Mouse (Mus musculus): ENCODE data around the gene Tmem151b. TPM values are rescaled to one million over a fixed set of nuclear protein-coding genes. Genes with fewer than 3 reads are reported as not detected.
A peak's percentile ranks its signal among the peaks of the same experiment; 100 is the strongest.

Gene Tmem151b
- polyA plus RNA-seq, 1 experiment from 2014 or later, result 1.7 TPM

DNA sequence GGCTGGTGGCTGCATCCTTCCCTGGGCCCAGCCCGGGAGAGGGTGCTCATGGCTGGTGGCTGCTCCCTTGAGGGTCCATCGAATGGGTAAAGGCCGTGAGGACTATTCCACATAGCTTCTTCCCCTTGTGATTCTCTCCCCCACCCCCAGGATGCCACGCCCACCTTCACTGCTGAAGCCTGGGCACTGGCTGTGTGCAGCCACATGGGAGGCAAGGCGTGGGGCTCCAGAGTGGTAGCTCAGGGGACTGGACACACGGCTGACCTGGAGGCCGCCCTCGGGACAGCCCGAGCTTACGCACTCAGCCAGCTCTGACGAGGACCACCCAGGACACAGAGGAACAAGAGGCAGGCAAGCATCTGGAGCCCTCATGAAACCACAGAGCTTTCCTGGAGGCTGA lies 29.3 kb downstream of the Tmem151b start:
- peaks cover 45% of the 10 kb centered on the region for H3K36me3 ChIP-seq
- no peak overlapping the region for H3K4me3 ChIP-seq
- H3K27ac ChIP-seq, result peak overlapping the region; percentile 52; the same call in 1 of the 2 replicates
- no peaks in the 10 kb centered on the region for H3K9me3 ChIP-seq
- peaks cover 18% of the 10 kb centered on the region for H3K27me3 ChIP-seq (ENCODE audit: insufficient read depth, poor library complexity, severe bottlenecking)
- DNase-seq (ENCODE audit: low spot score), result no peak
- peaks cover 67% of the 10 kb centered on the region for H3K4me1 ChIP-seq
- WGBS, result 80% methylated on average over 11 of the region's 11 CpGs

DNA sequence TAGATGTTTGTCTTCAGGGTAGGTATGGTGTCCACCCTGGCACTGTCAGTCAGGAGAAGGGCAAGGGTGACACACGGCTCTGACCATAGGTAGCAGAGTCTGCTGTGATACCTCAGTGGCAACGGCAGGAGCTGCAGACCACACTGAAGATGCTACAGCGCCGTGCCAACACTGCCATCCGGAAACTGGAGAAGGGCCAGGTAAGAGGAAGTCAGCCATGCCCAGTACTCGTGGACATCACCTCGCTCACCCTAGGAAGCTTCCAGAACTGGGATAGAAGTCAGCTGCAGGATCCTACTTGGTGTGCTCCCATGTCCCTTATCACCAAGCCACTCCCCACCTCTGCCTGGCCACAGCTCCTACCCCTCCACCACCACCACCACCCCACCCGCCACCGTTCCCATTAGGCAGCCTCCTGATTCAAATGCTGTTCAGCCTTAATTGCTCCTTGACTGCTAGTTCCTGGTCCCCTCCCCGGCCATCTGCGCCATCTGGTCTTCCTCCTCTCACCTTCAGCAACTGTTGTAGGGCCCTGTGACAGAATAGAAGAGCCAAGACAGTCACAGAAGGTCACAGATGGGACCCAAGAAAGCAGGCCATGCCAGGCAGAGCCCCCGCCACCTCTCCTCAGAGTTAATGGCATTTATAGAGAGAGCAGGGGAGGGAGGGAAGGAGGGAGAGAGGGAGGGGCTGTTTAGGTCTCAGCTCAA lies 30.6 kb downstream of the Tmem151b start:
- 77% methylated on average over 12 of the region's 12 CpGs for WGBS
- Histone ChIP-seq H3K4me3 (no peak overlapping the region), H3K27me3 (ENCODE audit: insufficient read depth, poor library complexity, severe bottlenecking) (peaks cover 5% of the 10 kb centered on the region; the same call in 1 of the 2 replicates), H3K36me3 (peaks cover 45% of the 10 kb centered on the region), H3K9me3 (no peaks in the 10 kb centered on the region), H3K27ac (no peak overlapping the region), H3K4me1 (peaks cover 73% of the 10 kb centered on the region)
- no peak for DNase-seq (ENCODE audit: low spot score)

GRCm38 (mm10) chr17:45517549-45518215 lies 31.8 kb downstream of the Tmem151b start:
- 90% methylated on average over 28 of the region's 28 CpGs for WGBS

GRCm38 (mm10) chr17:45517135-45517534 lies 32.3 kb downstream of the Tmem151b start:
- no peak overlapping the region for H3K4me3 ChIP-seq
- no peak overlapping the region for H3K27ac ChIP-seq
- H3K27me3 ChIP-seq (ENCODE audit: insufficient read depth, poor library complexity, severe bottlenecking), result no peaks in the 10 kb centered on the region
- peaks cover 50% of the 10 kb centered on the region for H3K36me3 ChIP-seq
- DNase-seq (ENCODE audit: low spot score), result no peak
- H3K9me3 ChIP-seq, result no peaks in the 10 kb centered on the region
- 91% methylated on average over 21 of the region's 21 CpGs for WGBS
- H3K4me1 ChIP-seq, result peaks cover 58% of the 10 kb centered on the region

More at GRCm38 (mm10) chr17:45517549-45518215, 31.8 kb downstream of the Tmem151b start:
- H3K9me3 ChIP-seq, result no peaks in the 10 kb centered on the region
- H3K27ac ChIP-seq, result no peak overlapping the region
- H3K4me3 ChIP-seq, result no peak overlapping the region
- no peak for DNase-seq (ENCODE audit: low spot score)
- no peaks in the 10 kb centered on the region for H3K27me3 ChIP-seq (ENCODE audit: insufficient read depth, poor library complexity, severe bottlenecking)
- peaks cover 50% of the 10 kb centered on the region for H3K36me3 ChIP-seq
- H3K4me1 ChIP-seq, result peaks cover 63% of the 10 kb centered on the region

GRCm38 (mm10) chr17:45516488-45516887 lies 33.0 kb downstream of the Tmem151b start:
- H3K4me1 ChIP-seq, result peaks cover 54% of the 10 kb centered on the region
- H3K4me3 ChIP-seq, result no peak overlapping the region
- H3K27me3 ChIP-seq (ENCODE audit: insufficient read depth, poor library complexity, severe bottlenecking), result no peaks in the 10 kb centered on the region
- 40% methylated on average over 8 of the region's 8 CpGs for WGBS
- peak; percentile 90 for DNase-seq (ENCODE audit: low spot score)
- H3K36me3 ChIP-seq, result peaks cover 51% of the 10 kb centered on the region
- H3K27ac ChIP-seq, result no peak overlapping the region
- H3K9me3 ChIP-seq, result no peaks in the 10 kb centered on the region

DNA sequence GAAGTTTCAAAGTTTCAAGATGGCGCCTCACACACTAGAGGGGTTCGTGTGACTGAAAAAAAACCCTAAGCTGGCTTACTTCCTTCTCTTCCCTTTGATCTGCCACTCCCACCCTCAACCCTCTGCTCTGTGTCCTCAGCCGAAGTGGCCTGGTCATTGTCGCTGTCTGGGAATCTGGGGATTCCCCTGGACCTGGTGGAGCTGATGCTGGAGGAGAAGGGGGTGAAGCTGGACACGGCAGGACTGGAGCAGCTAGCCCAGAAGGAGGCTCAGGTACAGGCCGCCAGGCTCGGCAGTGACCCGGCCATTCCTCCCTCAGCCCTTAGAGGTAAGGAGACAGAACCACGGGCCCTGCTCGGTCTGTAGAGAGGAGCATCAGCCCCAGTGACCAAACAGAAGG lies 33.7 kb downstream of the Tmem151b start:
- Histone ChIP-seq H3K36me3 (peaks cover 53% of the 10 kb centered on the region), H3K27ac (no peak overlapping the region)
- 79% methylated on average over 10 of the region's 10 CpGs for WGBS

DNA sequence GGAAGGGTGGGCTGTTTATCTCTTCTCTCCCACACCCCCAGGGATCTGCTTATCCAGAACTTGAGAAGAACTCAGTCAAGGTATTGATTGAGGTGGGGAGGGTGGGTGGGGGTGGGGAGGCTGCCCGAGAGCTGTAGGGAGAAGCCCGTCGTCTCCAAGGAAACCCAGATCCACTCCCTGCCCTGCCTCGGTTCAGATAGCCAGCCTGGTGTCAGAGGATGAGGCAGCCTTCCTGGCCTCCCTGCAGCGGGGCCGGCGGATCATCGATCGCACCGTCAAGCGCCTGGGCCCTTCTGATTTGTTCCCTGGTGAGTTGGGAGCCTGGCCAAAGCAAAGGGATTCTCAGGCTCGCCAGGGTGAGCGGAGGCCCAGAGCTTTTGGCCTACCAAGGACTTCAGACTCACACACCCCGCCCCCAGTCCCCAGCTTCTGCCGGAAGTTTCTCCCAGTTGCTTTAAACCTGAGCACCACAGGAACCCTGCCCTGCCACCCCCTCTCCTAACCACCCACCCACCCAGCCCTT lies 34.2 kb downstream of the Tmem151b start:
- DNase-seq (ENCODE audit: low spot score), result no peak
- Histone ChIP-seq H3K9me3 (no peaks in the 10 kb centered on the region), H3K27ac (no peak overlapping the region), H3K27me3 (ENCODE audit: insufficient read depth, poor library complexity, severe bottlenecking) (no peaks in the 10 kb centered on the region), H3K36me3 (peaks cover 53% of the 10 kb centered on the region), H3K4me3 (no peak overlapping the region), H3K4me1 (peaks cover 43% of the 10 kb centered on the region)
- WGBS, result 31% methylated on average over 15 of the region's 15 CpGs

More for the DNA sequence above, 33.7 kb downstream of the Tmem151b start:
- no peaks in the 10 kb centered on the region for H3K9me3 ChIP-seq
- DNase-seq (ENCODE audit: low spot score), result no peak
- peaks cover 47% of the 10 kb centered on the region for H3K4me1 ChIP-seq
- no peaks in the 10 kb centered on the region for H3K27me3 ChIP-seq (ENCODE audit: insufficient read depth, poor library complexity, severe bottlenecking)
- H3K4me3 ChIP-seq, result no peak overlapping the region

DNA sequence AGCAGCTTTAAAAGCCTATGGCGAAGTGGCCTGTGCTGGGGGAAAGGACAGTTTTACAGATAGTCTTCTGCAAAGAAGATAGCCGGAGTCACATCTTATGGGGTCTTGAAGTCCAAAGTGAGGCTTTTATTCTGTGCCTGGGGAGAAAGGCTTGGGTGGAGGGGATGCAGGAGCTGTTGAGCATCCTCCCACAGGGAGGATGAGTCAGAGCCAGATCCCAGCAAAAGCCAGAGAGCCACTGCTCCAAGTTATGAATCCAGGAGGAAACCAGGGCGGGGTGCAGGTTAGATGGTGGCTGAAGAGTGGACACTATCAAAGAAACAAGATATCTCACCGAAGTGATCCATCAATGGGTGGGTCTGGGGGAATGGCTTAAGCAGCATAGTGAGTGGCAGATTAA lies 37.7 kb downstream of the Tmem151b start:
- Histone ChIP-seq H3K27me3 (ENCODE audit: insufficient read depth, poor library complexity, severe bottlenecking) (no peaks in the 10 kb centered on the region), H3K4me1 (peaks cover 29% of the 10 kb centered on the region), H3K36me3 (peaks cover 39% of the 10 kb centered on the region), H3K4me3 (no peak overlapping the region), H3K27ac (no peak overlapping the region), H3K9me3 (no peaks in the 10 kb centered on the region)
- 90% methylated on average over 4 of the region's 4 CpGs for WGBS
- DNase-seq (ENCODE audit: low spot score), result no peak

GRCm38 (mm10) chr17:45510871-45511270 lies 38.6 kb downstream of the Tmem151b start:
- H3K4me3 ChIP-seq, result no peak overlapping the region
- H3K36me3 ChIP-seq, result peaks cover 37% of the 10 kb centered on the region
- H3K4me1 ChIP-seq, result peaks cover 21% of the 10 kb centered on the region
- WGBS, result 88% methylated on average over 4 of the region's 4 CpGs
- no peak for DNase-seq (ENCODE audit: low spot score)
- H3K27me3 ChIP-seq (ENCODE audit: insufficient read depth, poor library complexity, severe bottlenecking), result no peaks in the 10 kb centered on the region
- H3K9me3 ChIP-seq, result no peaks in the 10 kb centered on the region
- no peak overlapping the region for H3K27ac ChIP-seq

DNA sequence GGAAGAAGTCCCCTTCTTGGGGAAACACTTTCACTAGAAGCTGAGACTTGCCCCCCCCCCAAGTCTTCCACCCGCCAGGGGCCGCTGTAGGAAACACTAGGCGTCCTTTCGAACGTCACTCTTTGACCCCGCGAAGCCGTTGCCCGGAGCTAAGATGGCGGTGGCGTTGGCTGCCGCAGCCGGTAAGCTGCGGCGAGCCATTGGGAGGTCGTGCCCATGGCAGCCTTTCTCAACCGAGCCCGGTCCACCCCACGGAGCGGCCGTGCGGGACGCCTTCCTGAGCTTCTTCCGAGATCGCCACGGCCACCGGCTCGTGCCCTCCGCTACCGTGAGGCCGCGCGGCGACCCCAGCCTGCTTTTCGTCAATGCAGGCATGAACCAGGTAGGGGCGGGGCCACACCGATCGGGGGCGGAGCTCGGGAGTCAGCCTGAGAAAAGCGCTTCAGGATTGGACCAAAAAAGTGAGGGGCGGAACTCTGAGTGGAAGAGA lies 42.7 kb downstream of the Tmem151b start, which contains the start of gene Aars2:
Aars2 (plus strand) TSS at position 142 of the 490 bp plus-strand sequence.
- Histone ChIP-seq H3K9me3 (no peaks in the 10 kb centered on the region), H3K4me1 (peaks cover 18% of the 10 kb centered on the region), H3K36me3 (peaks cover 32% of the 10 kb centered on the region), H3K27ac (peak within 1 kb of the TSS; percentile 96), H3K27me3 (ENCODE audit: insufficient read depth, poor library complexity, severe bottlenecking) (no peaks in the 10 kb centered on the region), H3K4me3 (peak within 1 kb of the TSS; percentile 79)
- peak; percentile 96 for DNase-seq (ENCODE audit: low spot score)
- WGBS, result under 1% methylated on average over 42 of the region's 42 CpGs

DNA sequence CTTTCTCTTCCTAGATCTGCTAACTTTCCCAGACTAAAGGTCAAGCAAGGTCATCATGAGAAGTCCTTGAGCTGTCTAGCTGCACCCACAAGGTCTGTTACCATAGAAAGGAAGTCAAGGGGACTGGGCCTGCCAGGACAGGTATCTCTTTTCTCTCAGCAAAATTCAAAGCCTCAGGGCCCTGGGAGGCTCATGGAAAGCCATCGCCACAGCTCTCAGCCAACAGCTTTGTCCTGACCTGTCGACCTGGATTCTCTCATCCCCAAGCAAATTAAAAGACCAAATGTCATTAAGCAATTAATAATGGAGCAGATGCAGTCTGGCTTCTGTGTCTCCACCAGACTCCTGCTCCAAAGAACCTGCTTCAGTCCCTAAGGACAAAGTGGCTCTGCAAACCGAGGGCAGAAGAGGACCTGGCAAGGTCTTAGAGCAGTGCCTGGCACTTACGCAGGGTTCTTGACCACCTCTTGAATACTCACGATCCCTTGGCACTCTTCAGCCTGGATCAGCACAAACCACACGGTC lies 43.5 kb downstream of the Tmem151b start:
- Histone ChIP-seq H3K36me3 (peaks cover 26% of the 10 kb centered on the region), H3K27me3 (ENCODE audit: insufficient read depth, poor library complexity, severe bottlenecking) (no peaks in the 10 kb centered on the region), H3K27ac (peak overlapping the region; percentile 96), H3K4me3 (peak overlapping the region; percentile 79; the same call in 1 of the 2 replicates), H3K4me1 (peaks cover 23% of the 10 kb centered on the region), H3K9me3 (no peaks in the 10 kb centered on the region)
- no peak for DNase-seq (ENCODE audit: low spot score)
- WGBS, result 69% methylated on average over 6 of the region's 6 CpGs

- H3K27ac ChIP-seq, result 0 out of 2 replicates have a peak overlapping the region, but pooled peaks have one; percentile 29
- peaks cover 3% of the 10 kb centered on the region for H3K36me3 ChIP-seq
- 51% methylated on average over 5 of the region's 5 CpGs for WGBS
- DNase-seq (ENCODE audit: low spot score), result no peak
- no peaks in the 10 kb centered on the region for H3K27me3 ChIP-seq (ENCODE audit: insufficient read depth, poor library complexity, severe bottlenecking)
- H3K4me3 ChIP-seq, result no peak overlapping the region
- H3K9me3 ChIP-seq, result no peaks in the 10 kb centered on the region
- peaks cover 33% of the 10 kb centered on the region for H3K4me1 ChIP-seq
Observed at GRCm38 (mm10) chr17:45503301-45503973, 46.0 kb downstream of the Tmem151b start.

All from heart, embryonic 10.5 days (tissue).